Mouse (Mus musculus) T-helper 17 cell (primary cell): ENCODE measurements around the gene Scmh1.

ENCODE experiments used
- in situ Hi-C, 2 experiments: fragments of 300-600 bp; cut with MboI, MseI; formaldehyde crosslinking; loops; 1 replicate in 1 of 2; 2 replicates in 1 of 2; pipeline ENCODE4 v1.15.1; 2025; ENCODE audit warnings: high pct_unique_total_duplicates in 2 of 2

Scmh1 gene

GRCm38 (mm10) chr4:120538664-120539063, 133.6 kb downstream of the Scmh1 start:
- in situ Hi-C loops = no loop called here

DNA sequence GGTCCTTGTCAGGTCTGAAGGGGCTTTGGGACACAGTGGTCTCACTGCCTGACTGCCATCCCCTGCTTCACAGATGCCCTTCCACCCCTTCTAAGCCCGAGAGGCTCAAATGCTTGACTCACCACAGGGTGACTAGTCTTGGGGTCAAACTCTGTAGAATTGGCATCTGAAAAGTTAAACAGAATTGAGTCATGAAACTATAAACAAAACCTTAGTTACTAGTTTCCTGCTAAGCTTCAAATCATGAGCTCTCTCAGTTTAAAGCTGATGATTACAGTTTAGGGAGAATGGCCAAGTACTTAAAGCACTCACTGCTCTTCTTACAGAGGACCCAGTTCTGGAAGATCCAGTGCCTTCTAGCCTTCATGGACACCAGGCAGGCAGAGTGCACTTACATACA, 139.8 kb downstream of the Scmh1 start:
- in situ Hi-C loops = no loop called here

GRCm38 (mm10) chr4:120556592-120556991, 151.5 kb downstream of the Scmh1 start:
- in situ Hi-C loops = no loop called here

DNA sequence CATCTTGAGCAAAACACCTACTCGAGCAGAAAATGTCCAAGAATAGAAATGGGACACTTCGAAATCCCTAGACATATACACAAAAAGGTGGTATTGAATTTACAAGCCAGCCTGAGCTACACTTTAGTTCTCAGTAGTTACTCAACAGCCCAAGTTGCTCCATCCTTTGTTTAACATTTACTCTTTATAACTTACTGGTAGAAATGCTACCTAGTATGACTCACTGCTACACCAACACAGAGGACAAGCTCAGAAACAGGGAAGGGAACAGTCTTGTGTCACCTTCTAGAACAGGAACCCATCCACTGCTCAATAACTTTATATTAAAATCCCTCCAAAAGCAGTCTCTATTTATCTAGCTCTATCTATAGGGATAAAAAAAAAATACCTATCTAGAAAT, 160.6 kb downstream of the Scmh1 start:
- in situ Hi-C loops = no loop called here

DNA sequence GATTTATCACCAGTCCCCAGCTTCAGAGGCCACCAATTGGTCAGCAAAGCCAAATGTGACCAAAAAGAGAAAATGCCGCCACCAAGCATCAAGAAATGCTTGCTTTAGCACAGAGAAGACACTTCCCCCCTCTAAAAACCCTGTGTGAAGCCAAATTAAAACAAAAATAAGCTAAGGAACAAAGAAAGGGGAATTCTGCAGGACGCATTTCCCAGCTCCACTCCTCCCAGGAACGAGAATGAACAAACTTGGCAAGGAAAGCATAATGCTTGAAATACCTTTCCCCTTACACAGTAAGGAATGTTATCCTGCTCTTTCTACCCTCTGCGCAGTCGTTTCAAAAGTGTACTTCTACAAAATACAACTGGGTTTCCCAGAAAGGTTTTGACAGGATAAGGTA, 162.9 kb downstream of the Scmh1 start:
- in situ Hi-C loops = no loop called here

DNA sequence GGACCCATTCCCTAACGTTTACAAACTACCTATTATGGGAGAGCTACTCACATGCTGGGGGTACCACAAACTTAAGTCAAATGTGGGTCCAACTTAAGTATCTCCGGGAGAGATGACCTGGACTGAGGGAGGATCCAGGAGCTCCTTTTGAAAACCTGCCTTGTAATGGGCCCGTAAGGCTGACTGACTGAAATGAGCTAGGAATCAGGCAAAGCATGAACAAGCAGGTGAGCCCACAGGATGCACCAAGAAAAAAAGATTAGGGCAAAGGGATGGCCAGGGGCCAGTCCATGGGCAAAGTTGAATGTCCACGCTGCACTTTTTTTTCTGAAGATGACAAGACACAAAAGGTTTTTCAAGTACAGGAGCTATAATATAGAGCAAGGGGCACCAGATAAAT, 163.9 kb downstream of the Scmh1 start:
- in situ Hi-C loops = no loop called here

GRCm38 (mm10) chr4:120569486-120570437, 164.7 kb downstream of the Scmh1 start, which contains the start of gene Ctps:
Ctps (minus strand) TSS chr4:120570276.
- in situ Hi-C loops = no loop called here

DNA sequence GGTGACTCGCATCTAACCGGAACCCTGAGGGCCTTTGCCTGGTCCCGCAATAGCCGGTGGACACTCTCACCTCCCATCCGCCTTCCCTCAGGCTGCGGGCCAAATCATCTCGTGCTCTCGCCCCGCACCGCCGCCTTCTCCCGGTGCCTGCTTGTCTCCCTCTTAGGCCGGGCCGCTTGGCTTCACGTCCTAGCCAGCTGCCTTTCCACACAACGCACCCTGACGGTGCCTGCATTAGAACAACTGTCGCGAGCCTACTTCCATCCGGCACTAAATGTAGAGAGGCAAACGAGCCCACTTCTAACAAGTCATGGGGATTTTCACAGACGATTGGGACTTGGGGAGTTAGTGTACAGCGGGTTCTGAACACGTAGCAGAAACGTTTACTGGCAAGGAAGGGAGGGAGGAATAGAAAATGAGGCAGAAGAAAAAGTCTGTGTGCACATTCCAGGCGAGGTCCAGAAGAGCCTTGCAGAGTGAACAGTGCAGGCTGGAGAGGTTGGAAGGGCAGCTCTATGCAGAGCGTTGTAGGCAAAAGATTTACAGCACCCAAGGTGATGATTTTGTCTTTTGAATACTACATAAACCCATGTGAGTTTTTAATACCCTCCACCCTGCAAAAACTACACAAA, 165.5 kb downstream of the Scmh1 start:
- in situ Hi-C loops = no loop called here

DNA sequence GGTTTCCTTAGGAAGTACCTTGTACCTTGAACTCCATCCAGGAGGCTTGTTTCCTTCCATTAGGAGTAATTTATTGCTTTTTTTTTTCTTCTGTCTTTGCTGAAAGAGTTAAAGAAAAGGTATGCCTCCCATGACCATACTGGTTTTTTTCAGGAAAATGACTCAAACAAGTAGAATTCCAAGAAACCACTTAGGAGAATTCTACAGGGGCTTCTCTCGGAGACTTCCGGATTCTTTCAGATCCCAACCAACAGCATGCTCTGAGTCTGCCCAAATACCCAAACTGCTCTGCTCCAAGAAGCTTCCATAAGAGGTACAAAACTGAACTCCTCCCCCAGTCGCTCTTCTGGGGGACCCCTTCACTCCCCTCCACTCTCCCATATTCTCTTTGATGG, 166.0 kb downstream of the Scmh1 start:
- in situ Hi-C loops = no loop called here

DNA sequence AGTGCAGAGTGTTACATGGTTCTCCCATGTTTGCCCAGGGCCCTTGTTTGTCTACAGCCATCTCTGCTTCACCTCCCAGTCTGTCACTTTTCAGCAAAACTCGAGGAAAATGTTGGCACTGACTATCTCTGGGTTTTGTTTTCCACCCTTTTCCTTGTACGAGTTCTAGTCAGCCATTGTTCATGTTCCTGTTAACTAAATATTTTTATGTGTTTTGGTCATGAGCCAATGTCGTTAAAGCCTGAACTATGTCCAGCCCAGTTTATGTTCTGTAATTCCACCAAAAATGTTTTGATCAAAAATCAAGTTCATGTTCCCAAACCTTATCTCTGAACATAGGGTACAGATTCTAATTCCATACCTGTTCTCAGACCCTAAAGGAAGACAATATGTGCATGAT, 166.6 kb downstream of the Scmh1 start:
- in situ Hi-C loops = no loop called here
